Mouse (Mus musculus) erythroblast, embryonic 14.5 days (primary cell): ENCODE measurements around the gene Tiprl. TPM values are rescaled to one million over a fixed set of nuclear protein-coding genes. Genes with fewer than 3 reads are reported as not detected.
A peak's percentile ranks its signal among the peaks of the same experiment; 100 is the strongest.

Experiments used
- H3K27me3 ChIP-seq: 2 replicates; pipeline ENCODE4 v1.6.1; 2012; ENCODE audit warnings: inconsistent platforms; ENCODE audit not compliant: control insufficient read depth
- H3K36me3 ChIP-seq: 2 replicates; pipeline ENCODE4 v1.6.1; 2012; ENCODE audit warnings: mild to moderate bottlenecking, inconsistent platforms; ENCODE audit not compliant: control insufficient read depth
- H3K4me1 ChIP-seq: 2 replicates; pipeline ENCODE4 v1.6.1; 2012; ENCODE audit warnings: inconsistent platforms; ENCODE audit not compliant: control insufficient read depth
- H3K4me3 ChIP-seq: replicated peaks from 2 replicates; pipeline ENCODE3; 2012; ENCODE audit warnings: moderate library complexity, mild to moderate bottlenecking, inconsistent platforms
- H3K9me3 ChIP-seq: 2 replicates; pipeline ENCODE4 v1.6.1; 2012; ENCODE audit warnings: low read length, inconsistent platforms, mixed read lengths; ENCODE audit not compliant: control insufficient read depth
- GATA1 ChIP-seq: IDR thresholded peaks from 2 replicates; pipeline ENCODE4 v1.6.1; 2012; ENCODE audit warnings: low read length, inconsistent platforms, mixed read lengths
- TAL1 ChIP-seq: IDR thresholded peaks from 3 replicates; pipeline ENCODE4 v1.6.1; 2012; ENCODE audit warnings: low read length, inconsistent platforms, mixed read lengths
- polyA plus RNA-seq: library from polyadenylated mRNA; stranded (reverse); fragments of >175 nt; gene quantifications from 2 replicates; pipeline ENCODE4 v1.2.3, GENCODE M21; 2012

The Tiprl gene
- polyA plus RNA-seq, 1 experiment = 1.1 TPM

DNA sequence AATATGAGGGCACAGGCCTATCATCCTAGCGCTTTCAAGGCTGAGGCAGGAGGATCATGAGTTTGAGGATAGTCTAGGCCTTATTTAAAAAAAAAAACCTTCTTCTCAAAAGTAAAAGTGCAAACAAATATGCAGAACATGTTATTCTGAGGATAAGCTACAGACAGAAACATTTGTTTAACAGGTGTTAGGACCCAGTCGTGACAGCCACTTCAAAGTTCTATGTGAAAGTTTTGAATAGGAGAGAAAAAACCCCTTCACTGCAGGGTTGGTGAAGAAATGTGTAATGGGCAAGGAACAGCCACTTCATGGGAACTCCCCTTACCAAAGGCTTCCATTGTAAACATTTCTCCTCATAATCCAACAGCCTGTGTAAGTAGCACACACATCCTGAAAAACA lies 13.8 kb upstream of the Tiprl start:
- H3K9me3 ChIP-seq = no peaks in the 10 kb centered on the region
- H3K27me3 ChIP-seq = peaks cover 2% of the 10 kb centered on the region; the same call in 1 of the 2 replicates
- no peaks in the 10 kb centered on the region for H3K36me3 ChIP-seq
- H3K4me3 ChIP-seq = no peak overlapping the region
- no peak for TF ChIP-seq GATA1
- peaks cover 3% of the 10 kb centered on the region for H3K4me1 ChIP-seq

DNA sequence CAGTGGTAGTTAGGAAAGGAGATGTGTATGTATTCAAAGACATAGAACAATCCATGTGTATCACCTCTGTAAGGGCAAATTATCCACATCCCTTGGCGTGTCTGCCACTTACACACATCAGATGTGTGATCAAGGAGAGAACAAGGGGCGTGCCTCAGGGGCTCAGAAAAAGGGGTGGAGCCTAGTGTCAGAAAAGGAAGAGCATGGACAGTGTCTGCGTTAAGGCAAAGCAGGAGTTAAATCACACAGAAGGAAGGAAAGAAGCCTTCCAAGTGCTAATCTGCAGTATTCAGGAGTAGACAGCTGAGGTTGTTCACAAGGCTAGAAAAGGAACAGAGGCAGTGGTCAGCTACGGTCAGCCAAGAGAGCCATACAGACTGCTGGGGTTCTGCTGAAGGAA lies 12.0 kb upstream of the Tiprl start:
- TF ChIP-seq GATA1 = no peak
- TF ChIP-seq TAL1 = no peak
- peaks cover 3% of the 10 kb centered on the region for H3K4me1 ChIP-seq
- no peak overlapping the region for H3K4me3 ChIP-seq
- peaks cover 2% of the 10 kb centered on the region; the same call in 1 of the 2 replicates for H3K27me3 ChIP-seq
- H3K36me3 ChIP-seq = no peaks in the 10 kb centered on the region
- H3K9me3 ChIP-seq = no peaks in the 10 kb centered on the region

DNA sequence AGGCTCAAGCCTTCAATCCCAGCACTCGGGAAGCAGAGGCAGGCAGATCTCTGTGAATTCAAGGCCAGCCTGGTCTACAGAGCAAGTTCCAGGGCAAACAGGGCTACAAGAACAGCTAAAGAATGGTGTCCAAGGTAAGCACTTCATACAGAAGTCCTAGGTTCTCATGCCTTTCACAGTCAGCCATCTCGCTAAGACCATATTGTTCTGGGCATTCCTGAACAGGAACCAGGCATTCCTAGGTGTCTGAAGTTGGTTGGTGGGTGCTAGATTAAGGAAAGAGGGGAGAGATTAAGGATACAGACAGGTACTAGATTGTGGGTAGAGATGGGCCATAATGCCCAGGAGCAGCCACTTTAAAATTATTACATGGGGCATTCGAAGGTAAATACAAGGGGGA lies 11.0 kb upstream of the Tiprl start:
- Histone ChIP-seq H3K4me3 (no peak overlapping the region), H3K36me3 (no peaks in the 10 kb centered on the region), H3K27me3 (peaks cover 2% of the 10 kb centered on the region; the same call in 1 of the 2 replicates), H3K9me3 (no peaks in the 10 kb centered on the region), H3K4me1 (peaks cover 3% of the 10 kb centered on the region)
- TF ChIP-seq TAL1 (no peak), GATA1 (no peak)

DNA sequence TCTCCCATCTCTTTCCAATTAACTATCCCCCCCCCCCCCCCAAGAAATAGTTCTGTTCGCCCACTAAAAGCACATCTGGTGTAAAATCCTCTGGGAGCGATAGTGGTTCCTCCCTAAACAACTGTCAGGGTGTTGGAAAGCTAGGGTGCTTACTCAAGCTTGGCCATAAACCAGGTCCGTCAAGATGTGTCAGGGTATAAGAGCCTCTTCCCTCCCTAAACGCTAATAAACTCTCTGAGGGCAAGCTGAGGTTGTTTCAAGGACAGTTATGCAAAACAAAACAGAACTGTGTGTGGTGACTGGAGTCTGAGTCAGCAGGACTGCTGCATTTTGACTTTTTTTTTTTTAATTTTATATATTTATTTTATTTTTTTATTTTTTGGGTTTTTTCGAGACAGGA lies 10.3 kb upstream of the Tiprl start:
- TF ChIP-seq TAL1 = no peak
- no peak for TF ChIP-seq GATA1
- Histone ChIP-seq H3K4me3 (no peak overlapping the region), H3K4me1 (no peaks in the 10 kb centered on the region), H3K36me3 (no peaks in the 10 kb centered on the region), H3K27me3 (peaks cover 2% of the 10 kb centered on the region; the same call in 1 of the 2 replicates), H3K9me3 (no peaks in the 10 kb centered on the region)

DNA sequence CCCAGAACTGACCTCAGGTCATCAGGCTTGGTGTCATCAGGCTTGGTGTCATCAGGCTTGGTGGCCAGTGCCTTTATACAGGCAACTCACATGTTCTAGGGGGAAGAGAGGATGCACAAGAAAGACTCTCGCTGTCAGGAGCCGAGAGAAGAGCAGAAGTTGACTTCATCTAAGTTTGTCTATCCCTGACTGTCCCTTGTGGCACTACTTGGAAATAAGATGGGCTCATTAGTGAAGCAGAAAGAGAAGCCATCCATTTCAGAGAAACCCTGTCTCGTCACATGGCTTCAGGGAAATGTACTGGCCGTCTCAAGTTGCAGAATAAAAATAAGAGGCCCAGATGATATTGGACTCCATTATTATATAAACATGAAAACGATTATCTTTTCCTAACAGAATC lies 9.8 kb upstream of the Tiprl start:
- TF ChIP-seq TAL1 (no peak), GATA1 (no peak)
- Histone ChIP-seq H3K9me3 (no peaks in the 10 kb centered on the region), H3K4me1 (no peaks in the 10 kb centered on the region), H3K27me3 (peaks cover 2% of the 10 kb centered on the region; the same call in 1 of the 2 replicates), H3K4me3 (no peak overlapping the region), H3K36me3 (no peaks in the 10 kb centered on the region)

DNA sequence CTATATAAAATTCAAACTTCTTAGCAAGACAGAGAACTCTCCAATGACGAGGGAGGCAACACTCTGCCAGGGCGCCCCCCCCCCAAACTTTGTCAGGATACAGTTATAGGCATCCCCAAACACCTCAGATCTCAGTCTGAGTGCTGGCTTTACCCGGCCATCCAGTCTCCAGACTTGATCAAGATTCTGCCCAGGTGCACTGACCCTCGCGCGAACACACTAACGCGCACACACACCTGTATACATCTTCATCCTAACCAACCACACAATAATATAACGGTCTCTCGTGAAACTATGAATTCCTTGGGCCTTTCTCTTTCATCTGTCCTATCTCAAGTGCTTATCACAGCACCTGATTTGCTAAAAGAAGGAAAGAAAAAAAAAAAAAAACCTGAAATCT lies 950 bp downstream of the Tiprl start:
- Histone ChIP-seq H3K27me3 (no peaks in the 10 kb centered on the region), H3K4me3 (peak overlapping the region; percentile 99), H3K36me3 (peaks cover 4% of the 10 kb centered on the region), H3K9me3 (no peaks in the 10 kb centered on the region), H3K4me1 (peaks cover 32% of the 10 kb centered on the region)
- TF ChIP-seq GATA1 = no peak
- TF ChIP-seq TAL1 = no peak

DNA sequence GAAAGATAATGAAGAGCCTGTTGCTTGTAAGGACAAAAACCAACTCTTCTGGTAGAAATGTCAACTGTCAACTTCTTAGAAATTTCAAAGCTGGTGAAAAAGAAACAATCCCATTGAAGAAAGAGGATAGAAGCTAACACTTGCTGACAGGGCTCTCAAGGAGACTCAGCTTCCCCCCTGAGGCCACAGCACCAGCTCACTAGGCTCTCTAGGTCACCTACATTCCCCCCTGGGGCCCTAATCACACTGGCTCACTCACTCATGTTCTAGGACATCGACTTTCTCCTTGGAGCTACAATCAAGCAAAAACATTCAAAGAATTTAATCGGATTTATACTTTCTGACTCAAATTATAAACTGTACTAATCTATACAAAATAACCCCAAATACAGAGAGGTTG lies 3.0 kb downstream of the Tiprl start:
- TF ChIP-seq TAL1 (no peak), GATA1 (no peak)
- H3K4me3 ChIP-seq = no peak overlapping the region
- no peaks in the 10 kb centered on the region for H3K9me3 ChIP-seq
- H3K36me3 ChIP-seq = peaks cover 4% of the 10 kb centered on the region
- no peaks in the 10 kb centered on the region for H3K27me3 ChIP-seq
- H3K4me1 ChIP-seq = peaks cover 32% of the 10 kb centered on the region

DNA sequence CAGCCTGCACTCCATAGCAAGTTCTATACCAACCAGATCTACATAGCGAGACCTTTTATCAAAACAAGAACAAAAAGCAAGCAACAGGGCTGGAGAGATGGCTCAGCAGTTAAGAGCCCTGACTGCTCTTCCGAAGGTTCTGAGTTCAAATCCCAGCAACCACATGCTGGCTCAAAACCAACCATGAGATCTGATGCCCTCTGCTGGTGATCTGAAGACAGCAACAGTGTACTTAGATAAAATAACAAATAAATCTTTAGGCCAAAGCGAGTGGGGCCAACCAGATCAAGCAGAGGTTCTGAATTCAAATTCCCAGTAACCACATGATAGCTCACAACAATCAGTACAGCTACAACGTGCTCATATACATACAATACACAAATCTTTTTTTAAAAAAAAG lies 6.1 kb downstream of the Tiprl start:
- H3K36me3 ChIP-seq = peaks cover 16% of the 10 kb centered on the region
- peaks cover 15% of the 10 kb centered on the region for H3K4me1 ChIP-seq
- H3K27me3 ChIP-seq = no peaks in the 10 kb centered on the region
- H3K4me3 ChIP-seq = no peak overlapping the region
- TF ChIP-seq TAL1 = no peak
- TF ChIP-seq GATA1 = no peak
- H3K9me3 ChIP-seq = no peaks in the 10 kb centered on the region

DNA sequence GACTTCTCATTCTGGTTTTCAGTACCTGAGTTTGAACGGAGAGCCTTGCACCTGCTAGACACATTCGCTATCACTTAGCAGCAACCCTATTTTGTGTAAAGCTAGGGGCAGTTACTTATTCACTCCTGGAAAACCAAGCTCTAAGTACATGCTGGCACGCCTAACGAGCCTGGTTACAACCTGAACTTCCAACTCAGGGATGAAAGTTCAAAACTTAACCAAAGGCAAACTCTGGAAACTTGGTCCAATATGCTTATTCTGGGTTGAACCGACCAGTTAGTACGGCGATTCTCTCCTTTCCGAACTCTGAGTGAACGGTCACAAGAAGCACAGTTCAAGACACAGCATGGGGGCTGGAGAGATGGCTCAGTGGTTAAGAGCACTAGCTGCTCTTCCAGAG lies 7.2 kb downstream of the Tiprl start:
- TF ChIP-seq TAL1 (no peak), GATA1 (no peak)
- Histone ChIP-seq H3K27me3 (no peaks in the 10 kb centered on the region), H3K4me1 (peaks cover 9% of the 10 kb centered on the region), H3K36me3 (peaks cover 27% of the 10 kb centered on the region), H3K9me3 (no peaks in the 10 kb centered on the region), H3K4me3 (no peak overlapping the region)

DNA sequence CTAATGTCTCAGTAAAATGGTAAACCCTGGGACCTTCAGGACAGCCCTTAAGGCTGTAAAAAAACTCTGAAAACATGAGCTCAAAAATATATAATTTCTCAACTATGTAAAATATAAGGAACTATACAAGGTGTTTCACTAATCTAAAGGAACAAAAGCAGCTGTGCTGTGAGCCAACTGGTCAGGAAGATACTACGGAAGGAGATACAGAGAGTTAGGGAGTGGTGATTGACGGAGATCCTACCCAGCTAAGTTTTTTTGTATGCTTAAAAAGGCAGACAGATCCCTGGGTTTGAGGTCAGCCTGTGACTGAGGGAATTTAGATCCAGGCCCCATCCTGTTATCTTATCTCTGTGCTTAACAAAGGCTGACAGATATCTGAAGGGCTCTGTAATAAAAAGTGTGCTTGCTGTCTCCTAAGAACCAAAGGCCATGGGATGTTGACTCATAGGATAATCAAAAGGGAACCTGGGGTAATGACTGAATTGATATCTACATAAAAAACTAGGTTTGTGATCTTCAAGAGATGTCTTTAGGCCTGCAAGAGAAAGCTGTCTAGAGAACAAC lies 19.7 kb downstream of the Tiprl start:
- Histone ChIP-seq H3K36me3 (peaks cover 80% of the 10 kb centered on the region), H3K4me1 (no peaks in the 10 kb centered on the region), H3K9me3 (no peaks in the 10 kb centered on the region), H3K27me3 (no peaks in the 10 kb centered on the region), H3K4me3 (no peak overlapping the region)
- TF ChIP-seq GATA1 (no peak), TAL1 (no peak)
